Mouse (Mus musculus): ENCODE results near the gene Akap9.
"Not testable (repeated sequence)": the region's sequence is repeated elsewhere in the genome, so short reads cannot be mapped to it uniquely, and the experiment has no call there.

Gene Akap9

GRCm38 (mm10) chr5:3927801-3928689, at the start of gene Akap9:
Gene Akap9, plus strand, starts transcription at chr5:3928054.
- DNase-seq (ENCODE audit: inconsistent age in 2 of 2, low spot score in 1 of 2), result peak; percentile 80 to 94

- not testable (repeated sequence) for DNase-seq (ENCODE audit: inconsistent age in 2 of 2, low spot score in 1 of 2)
Observed at GRCm38 (mm10) chr5:3886862-3887261, 41.0 kb upstream of the Akap9 start.

GRCm38 (mm10) chr5:3889201-3889600, 38.7 kb upstream of the Akap9 start:
- no peak for DNase-seq (ENCODE audit: inconsistent age in 2 of 2, low spot score in 1 of 2)

- DNase-seq (ENCODE audit: inconsistent age in 2 of 2, low spot score in 1 of 2), result peak; percentile 41 to 77
Observed at GRCm38 (mm10) chr5:3893459-3894293, 34.2 kb upstream of the Akap9 start, which contains the start of gene Mterf1a. Gene Mterf1a, minus strand, starts transcription at chr5:3893933.

- not testable (repeated sequence) for DNase-seq (ENCODE audit: inconsistent age in 2 of 2, low spot score in 1 of 2)
Observed at GRCm38 (mm10) chr5:3894294-3894619, 33.6 kb upstream of the Akap9 start.

GRCm38 (mm10) chr5:3905471-3905870, 22.4 kb upstream of the Akap9 start:
- no peak for DNase-seq (ENCODE audit: inconsistent age in 2 of 2, low spot score in 1 of 2)

- DNase-seq (ENCODE audit: inconsistent age in 2 of 2, low spot score in 1 of 2), result no peak
Observed at GRCm38 (mm10) chr5:3922350-3922749, 5.5 kb upstream of the Akap9 start.

- DNase-seq (ENCODE audit: inconsistent age in 2 of 2, low spot score in 1 of 2), result no peak
Observed at GRCm38 (mm10) chr5:3926666-3927065, 1.2 kb upstream of the Akap9 start.

- peak; percentile 32 to 77 for DNase-seq (ENCODE audit: inconsistent age in 2 of 2, low spot score in 1 of 2)
Observed at GRCm38 (mm10) chr5:3928690-3929046, 814 bp downstream of the Akap9 start.

GRCm38 (mm10) chr5:3930760-3931159, 2.9 kb downstream of the Akap9 start:
- DNase-seq (ENCODE audit: inconsistent age in 2 of 2, low spot score in 1 of 2), result no peak

- no peak for DNase-seq (ENCODE audit: inconsistent age in 2 of 2, low spot score in 1 of 2)
Observed at GRCm38 (mm10) chr5:3931636-3932035, 3.8 kb downstream of the Akap9 start.

GRCm38 (mm10) chr5:3933551-3933950, 5.7 kb downstream of the Akap9 start:
- DNase-seq (ENCODE audit: inconsistent age in 2 of 2, low spot score in 1 of 2), result no peak

- peak in 1 of 2 experiments; percentile 14 for DNase-seq (ENCODE audit: inconsistent age in 2 of 2, low spot score in 1 of 2)
Observed at GRCm38 (mm10) chr5:3935266-3935665, 7.4 kb downstream of the Akap9 start.

GRCm38 (mm10) chr5:3935778-3936554, 8.1 kb downstream of the Akap9 start:
- DNase-seq (ENCODE audit: inconsistent age in 2 of 2, low spot score in 1 of 2), result peak in 1 of 2 experiments; percentile 37

- no peak for DNase-seq (ENCODE audit: inconsistent age in 2 of 2, low spot score in 1 of 2)
Observed at GRCm38 (mm10) chr5:3938905-3939304, 11.1 kb downstream of the Akap9 start.

- DNase-seq (ENCODE audit: inconsistent age in 2 of 2, low spot score in 1 of 2), result no peak
Observed at GRCm38 (mm10) chr5:3939335-3939734, 11.5 kb downstream of the Akap9 start.

GRCm38 (mm10) chr5:3941240-3941639, 13.4 kb downstream of the Akap9 start:
- DNase-seq (ENCODE audit: inconsistent age in 2 of 2, low spot score in 1 of 2), result no peak

GRCm38 (mm10) chr5:3943169-3943568, 15.3 kb downstream of the Akap9 start:
- not testable (repeated sequence) for DNase-seq (ENCODE audit: inconsistent age in 2 of 2, low spot score in 1 of 2)

- no peak for DNase-seq (ENCODE audit: inconsistent age in 2 of 2, low spot score in 1 of 2)
Observed at GRCm38 (mm10) chr5:3952498-3952897, 24.6 kb downstream of the Akap9 start.

GRCm38 (mm10) chr5:3954541-3954940, 26.7 kb downstream of the Akap9 start:
- no peak for DNase-seq (ENCODE audit: inconsistent age in 2 of 2, low spot score in 1 of 2)

GRCm38 (mm10) chr5:3961286-3961685, 33.4 kb downstream of the Akap9 start:
- DNase-seq (ENCODE audit: inconsistent age in 2 of 2, low spot score in 1 of 2), result no peak

Data from adrenal gland, adult (tissue).